Mouse (Mus musculus): ENCODE measurements around the gene Ripk1. TPM values are rescaled to one million over a fixed set of nuclear protein-coding genes. Genes with fewer than 3 reads are reported as not detected.

Ripk1 gene
- polyA plus RNA-seq, 1 experiment from 2014 or later, result 8.2 TPM

GRCm38 (mm10) chr13:34077492-34078271 lies 75.5 kb downstream of the Ripk1 start, which contains the start of gene Tubb2a:
Gene Tubb2a, minus strand, starts transcription at chr13:34078007.
- Histone ChIP-seq H3K27ac (ENCODE audit: low read depth, low read length) (peak within 1 kb of the TSS; percentile 37), H3K27me3 (ENCODE audit: control insufficient read depth, insufficient read depth, low read length) (no peaks in the 10 kb centered on the region), H3K4me2 (ENCODE audit: low read depth) (peak within 1 kb of the TSS; percentile 74), H3K9me3 (ENCODE audit: control insufficient read depth, low read length) (no peaks in the 10 kb centered on the region), H3K4me3 (ENCODE audit: low read depth, low read length) (peak within 1 kb of the TSS; percentile 58), H3K9ac (ENCODE audit: low read length) (peak within 1 kb of the TSS; percentile 66), H3K36me3 (ENCODE audit: control insufficient read depth, insufficient read depth, low read length) (no peaks in the 10 kb centered on the region), H3K4me1 (ENCODE audit: control insufficient read depth, insufficient read depth, low read length) (peaks cover 15% of the 10 kb centered on the region)
- DNase-seq (ENCODE audit: low spot score), result peak; percentile 90
- ATAC-seq (ENCODE audit: insufficient read depth, low FRiP score, low TSS enrichment), result peak; percentile 80
- WGBS, result under 1% methylated on average over 45 of the region's 45 CpGs

DNA sequence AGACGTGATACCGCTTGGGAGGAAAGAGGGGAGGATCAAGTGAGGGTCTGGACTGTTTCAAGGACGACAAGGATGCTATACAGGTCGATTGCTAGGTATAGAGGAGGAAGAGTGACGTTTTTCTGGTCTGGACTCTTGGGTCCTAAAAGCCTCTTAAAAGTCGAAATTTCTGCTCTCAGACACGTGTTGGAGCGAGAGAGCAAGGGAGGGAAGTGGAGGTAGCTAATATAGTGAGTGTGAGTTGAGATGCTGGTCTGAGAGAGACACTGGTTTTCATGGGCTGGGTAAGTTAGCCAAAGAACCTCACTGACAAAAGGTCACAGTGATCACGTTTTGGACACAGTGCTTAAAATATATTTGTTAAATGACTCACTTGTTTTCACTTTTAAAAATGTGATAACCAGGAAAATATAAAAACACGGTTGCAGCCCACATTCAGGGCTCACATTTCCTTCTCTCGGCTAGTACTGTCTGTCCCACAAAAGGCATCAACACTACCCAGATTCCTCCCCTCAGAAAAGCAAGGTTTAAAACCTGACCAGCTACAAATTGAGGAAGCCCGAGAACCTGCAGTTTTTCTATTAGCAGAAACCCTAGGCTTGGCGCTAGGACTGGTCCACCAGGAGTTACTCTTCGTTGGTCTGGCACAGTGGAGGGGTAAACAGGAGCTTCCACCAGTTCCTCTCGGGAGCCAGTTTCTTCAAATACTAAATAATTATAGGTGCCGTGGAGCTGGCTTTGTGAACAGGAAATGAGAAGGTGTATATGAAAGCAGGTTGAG lies 76.5 kb downstream of the Ripk1 start:
- Histone ChIP-seq H3K27me3 (ENCODE audit: control insufficient read depth, insufficient read depth, low read length) (no peaks in the 10 kb centered on the region), H3K36me3 (ENCODE audit: control insufficient read depth, insufficient read depth, low read length) (no peaks in the 10 kb centered on the region), H3K9ac (ENCODE audit: low read length) (peak overlapping the region; percentile 66), H3K27ac (ENCODE audit: low read depth, low read length) (no peak overlapping the region), H3K9me3 (ENCODE audit: control insufficient read depth, low read length) (no peaks in the 10 kb centered on the region), H3K4me1 (ENCODE audit: control insufficient read depth, insufficient read depth, low read length) (peaks cover 15% of the 10 kb centered on the region), H3K4me2 (ENCODE audit: low read depth) (peak overlapping the region; percentile 74), H3K4me3 (ENCODE audit: low read depth, low read length) (no peak overlapping the region; the same call in 1 of the 2 replicates)
- DNase-seq (ENCODE audit: low spot score) (no peak), ATAC-seq (ENCODE audit: insufficient read depth, low FRiP score, low TSS enrichment) (no peak)
- WGBS, result 42% methylated on average over 16 of the region's 16 CpGs

DNA sequence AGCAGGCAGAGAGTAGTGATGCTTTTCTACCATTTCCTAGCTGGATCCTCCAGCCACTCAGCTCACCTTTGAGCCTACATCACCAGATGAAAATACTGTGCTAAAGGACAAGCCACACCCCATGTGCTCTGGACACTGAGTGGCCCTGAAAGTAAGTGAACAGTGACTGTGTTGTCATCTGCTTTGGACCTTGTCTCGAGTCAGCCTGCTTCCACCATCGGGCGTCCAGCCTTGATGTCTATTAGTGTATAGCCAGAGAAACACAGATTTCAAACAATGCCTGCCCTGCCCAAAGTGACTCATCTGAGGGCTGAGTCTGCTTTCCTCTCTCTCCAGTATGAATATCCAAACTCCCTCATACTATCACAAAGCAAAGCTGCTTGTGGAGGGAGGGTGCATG lies 77.6 kb downstream of the Ripk1 start:
- Histone ChIP-seq H3K36me3 (ENCODE audit: control insufficient read depth, insufficient read depth, low read length) (no peaks in the 10 kb centered on the region), H3K4me2 (ENCODE audit: low read depth) (no peak overlapping the region), H3K4me3 (ENCODE audit: low read depth, low read length) (no peak overlapping the region), H3K27me3 (ENCODE audit: control insufficient read depth, insufficient read depth, low read length) (no peaks in the 10 kb centered on the region), H3K9ac (ENCODE audit: low read length) (no peak overlapping the region), H3K9me3 (ENCODE audit: control insufficient read depth, low read length) (no peaks in the 10 kb centered on the region), H3K4me1 (ENCODE audit: control insufficient read depth, insufficient read depth, low read length) (peaks cover 15% of the 10 kb centered on the region), H3K27ac (ENCODE audit: low read depth, low read length) (no peak overlapping the region)
- WGBS, result 93% methylated on average over 3 of the region's 3 CpGs
- DNase-seq (ENCODE audit: low spot score), result no peak
- no peak for ATAC-seq (ENCODE audit: insufficient read depth, low FRiP score, low TSS enrichment)

GRCm38 (mm10) chr13:34081926-34082325 lies 79.8 kb downstream of the Ripk1 start:
- DNase-seq (ENCODE audit: low spot score) (no peak), ATAC-seq (ENCODE audit: insufficient read depth, low FRiP score, low TSS enrichment) (no peak)
- Histone ChIP-seq H3K36me3 (ENCODE audit: control insufficient read depth, insufficient read depth, low read length) (no peaks in the 10 kb centered on the region), H3K4me3 (ENCODE audit: low read depth, low read length) (no peak overlapping the region), H3K4me1 (ENCODE audit: control insufficient read depth, insufficient read depth, low read length) (peaks cover 9% of the 10 kb centered on the region), H3K27me3 (ENCODE audit: control insufficient read depth, insufficient read depth, low read length) (no peaks in the 10 kb centered on the region), H3K9me3 (ENCODE audit: control insufficient read depth, low read length) (no peaks in the 10 kb centered on the region), H3K27ac (ENCODE audit: low read depth, low read length) (no peak overlapping the region), H3K9ac (ENCODE audit: low read length) (no peak overlapping the region), H3K4me2 (ENCODE audit: low read depth) (no peak overlapping the region)
- WGBS, result 78% methylated on average over 4 of the region's 4 CpGs

DNA sequence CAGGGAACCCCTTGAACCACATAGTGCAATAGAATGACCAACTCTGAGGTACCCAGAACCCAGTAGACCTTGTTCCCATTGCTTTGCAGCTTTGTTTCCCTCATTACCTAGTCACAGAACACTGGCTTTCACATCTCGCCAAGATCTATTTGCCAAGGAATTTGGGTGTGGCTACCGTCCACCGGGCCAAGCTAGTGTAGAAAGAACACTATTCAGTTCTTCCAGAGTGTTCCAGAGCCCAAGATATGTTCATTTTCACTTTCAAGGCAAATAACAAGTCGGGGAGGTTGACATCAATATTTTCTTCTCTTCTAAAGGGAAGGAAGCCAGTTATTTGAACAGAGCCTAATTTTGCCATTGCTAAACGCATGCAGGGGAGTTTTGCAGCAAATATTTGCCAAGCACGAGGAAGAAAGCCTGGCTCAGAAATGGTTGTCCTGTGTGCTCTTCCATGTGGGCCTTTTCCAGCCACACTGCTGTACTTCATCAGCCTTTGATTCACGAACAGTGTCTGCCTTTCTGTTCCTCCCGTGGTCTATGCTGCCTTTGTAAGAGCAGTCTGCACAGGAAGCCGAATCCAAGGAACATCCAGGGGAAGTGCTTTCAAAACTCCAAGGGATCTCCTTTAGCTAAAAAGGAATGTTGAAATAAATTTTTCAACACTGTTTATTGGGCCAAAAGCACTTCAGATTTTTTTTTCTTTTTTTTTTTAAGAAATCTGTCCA lies 82.0 kb downstream of the Ripk1 start:
- no peaks in the 10 kb centered on the region for H3K36me3 ChIP-seq (ENCODE audit: control insufficient read depth, insufficient read depth, low read length)
- no peaks in the 10 kb centered on the region for H3K27me3 ChIP-seq (ENCODE audit: control insufficient read depth, insufficient read depth, low read length)
- no peak for DNase-seq (ENCODE audit: low spot score)
- H3K9me3 ChIP-seq (ENCODE audit: control insufficient read depth, low read length), result no peaks in the 10 kb centered on the region
- no peak overlapping the region for H3K4me2 ChIP-seq (ENCODE audit: low read depth)
- H3K9ac ChIP-seq (ENCODE audit: low read length), result no peak overlapping the region
- 0 out of 2 replicates have a peak, but pooled peaks cover 3% of the 10 kb centered on the region for H3K4me1 ChIP-seq (ENCODE audit: control insufficient read depth, insufficient read depth, low read length)
- H3K27ac ChIP-seq (ENCODE audit: low read depth, low read length), result no peak overlapping the region
- ATAC-seq (ENCODE audit: insufficient read depth, low FRiP score, low TSS enrichment), result no peak
- no peak overlapping the region for H3K4me3 ChIP-seq (ENCODE audit: low read depth, low read length)
- WGBS, result 79% methylated on average over 9 of the region's 9 CpGs

Other genes starting within 250 kb of the Ripk1 start
- gene Serpinb6e, start 159.0 kb upstream of the Ripk1 start, polyA plus RNA-seq (2014; fragmentation: Nextera tagmentation; extraction: Ambion mirVana), result not detected in 2 replicates
- 0.42 TPM in 1 of 2 replicates, not detected in the other for gene Serpinb6c, start 96.7 kb upstream of the Ripk1 start, polyA plus RNA-seq (2014; fragmentation: Nextera tagmentation; extraction: Ambion mirVana)
- 21.9 and 22.8 TPM in 2 replicates for gene Nqo2, start 37.7 kb upstream of the Ripk1 start, polyA plus RNA-seq (2014; fragmentation: Nextera tagmentation; extraction: Ambion mirVana)
- 29.7 and 33.8 TPM in 2 replicates for gene Serpinb6a, start 431 bp downstream of the Ripk1 start, polyA plus RNA-seq (2014; fragmentation: Nextera tagmentation; extraction: Ambion mirVana)
- gene Bphl, start 35.2 kb downstream of the Ripk1 start, polyA plus RNA-seq (2014; fragmentation: Nextera tagmentation; extraction: Ambion mirVana), result 26.5 and 30.0 TPM in 2 replicates
- gene Tubb2a, start 75.6 kb downstream of the Ripk1 start, polyA plus RNA-seq (2014; fragmentation: Nextera tagmentation; extraction: Ambion mirVana), result 454 and 539 TPM in 2 replicates
- 322 and 344 TPM in 2 replicates for gene Tubb2b, start 128.1 kb downstream of the Ripk1 start, polyA plus RNA-seq (2014; fragmentation: Nextera tagmentation; extraction: Ambion mirVana)
- 92.4 and 92.6 TPM in 2 replicates for gene Psmg4, start 160.6 kb downstream of the Ripk1 start, polyA plus RNA-seq (2014; fragmentation: Nextera tagmentation; extraction: Ambion mirVana)